Mouse (Mus musculus): ENCODE measurements around the gene Rapgefl1. TPM values are rescaled to one million over a fixed set of nuclear protein-coding genes. Genes with fewer than 3 reads are reported as not detected.

The Rapgefl1 gene
- total RNA-seq (2012; rRNA removed) (0.04 and 0.08 TPM in 2 replicates), total RNA-seq (2014; rRNA removed) (0.11 TPM in 1 of 2 replicates, not detected in the other), polyA plus RNA-seq (2012; ENCODE audit: insufficient read length, low read depth) (0.25 and 0.29 TPM in 2 replicates)

DNA sequence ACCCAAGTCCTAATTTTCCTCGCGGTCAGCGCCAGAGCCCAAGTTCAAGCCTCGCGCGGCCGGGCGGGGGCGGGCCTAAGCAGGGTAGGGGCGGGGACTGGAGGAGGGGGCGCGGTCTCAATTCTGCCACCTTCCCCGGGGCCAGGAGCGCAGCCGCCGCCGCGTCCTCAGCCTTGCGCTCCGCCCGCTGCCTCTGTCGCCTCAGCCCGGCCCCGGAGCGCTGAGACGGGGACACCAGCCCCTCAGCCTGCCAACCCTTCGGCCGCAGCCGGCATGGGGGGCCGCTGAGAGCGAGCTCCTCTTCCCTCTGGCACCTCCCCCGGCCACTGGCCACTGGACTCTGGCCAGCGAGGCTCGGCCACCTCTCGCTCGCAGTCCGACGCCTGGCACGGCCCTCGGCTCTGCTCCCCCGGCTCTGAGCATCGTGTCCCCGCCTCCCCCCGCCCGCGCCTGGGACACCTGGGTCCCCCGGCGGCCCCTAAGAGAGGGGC is at the start of gene Rapgefl1:
Rapgefl1 (plus strand) TSS at position 135 of the 491 bp plus-strand sequence.
- H3K4me3 ChIP-seq (replicated peaks in 1 of 3; ENCODE audit: low read depth in 2 of 3, low read length in 2 of 3, poor library complexity in 1 of 3), result peak within 1 kb of the TSS; percentile 46 to 62 (median 46)
- peak within 1 kb of the TSS; percentile 81 for H3K4me2 ChIP-seq (ENCODE audit: insufficient read depth, low read depth, poor library complexity, severe bottlenecking)
- TF ChIP-seq ZMIZ1 (IDR thresholded peaks at IDR 0.05; ENCODE audit: low read depth, low read length) (peak; percentile 41; the same call in 1 of the 2 replicates), TCF12 (IDR thresholded peaks at IDR 0.05; ENCODE audit: low read depth, low read length) (peak; percentile 48; the same call in 1 of the 2 replicates), E2F4 (IDR thresholded peaks at IDR 0.05; ENCODE audit: insufficient replicate concordance, low read depth, low read length) (no peak), UBTF (IDR thresholded peaks at IDR 0.05; ENCODE audit: low read depth, low read length) (no peak), GABPA (IDR thresholded peaks at IDR 0.05; ENCODE audit: insufficient replicate concordance, low read depth, low read length) (no peak), MXI1 (IDR thresholded peaks at IDR 0.05; ENCODE audit: low read depth, low read length) (peak; percentile 65; the same call in 1 of the 2 replicates), BHLHE40 (IDR thresholded peaks at IDR 0.05; ENCODE audit: low read depth, low read length) (no peak), HCFC1 (IDR thresholded peaks at IDR 0.05; ENCODE audit: low read depth, low read length) (0 out of 2 replicates have a peak, but pooled peaks have one; percentile 12), NELFE (IDR thresholded peaks at IDR 0.05; ENCODE audit: low read depth, low read length) (0 out of 2 replicates have a peak, but pooled peaks have one; percentile 24), POLR2AphosphoS2 (IDR thresholded peaks at IDR 0.05; ENCODE audit: low read depth, low read length) (no peak), CHD2 (IDR thresholded peaks at IDR 0.05; ENCODE audit: low read length) (peak; percentile 52; the same call in 1 of the 2 replicates), ELF1 (IDR thresholded peaks at IDR 0.05; ENCODE audit: low read depth, low read length) (0 out of 2 replicates have a peak, but pooled peaks have one; percentile 22), CTCF (conservative IDR thresholded peaks at IDR 0.05 in 1 of 2, IDR thresholded peaks at IDR 0.05 in 1 of 2; ENCODE audit: low read depth in 2 of 2, low read length in 2 of 2) (no peak), NRF1 (IDR thresholded peaks at IDR 0.05; ENCODE audit: low read depth, low read length) (peak; percentile 76)
- peak within 1 kb of the TSS; percentile 61 for H3K9ac ChIP-seq (ENCODE audit: insufficient read depth, low read depth)
- no peaks in the 10 kb centered on the region for H3K9me3 ChIP-seq (replicated peaks; ENCODE audit: low read length)
- peak; percentile 74 for DNase-seq (ENCODE audit: extremely low read depth)
- H3K4me1 ChIP-seq (ENCODE audit: control insufficient read depth in 1 of 2, insufficient read depth in 2 of 2), result peaks cover 5 to 30% of the 10 kb centered on the region in 2 experiments; a peak in 2 of 4 replicates
- dilution Hi-C loops (cut with MboI; ENCODE audit: extremely low pct_ligation_motif_present, extremely low pct_unique_long_range_greater_than_20kb, low sequenced_read_pairs) (no loop called here), in situ Hi-C loops (cut with MboI; ENCODE audit: low pct_ligation_motif_present, low pct_unique_long_range_greater_than_20kb, low sequenced_read_pairs) (no loop called here)
- no peak within 1 kb of the TSS for H3K27ac ChIP-seq (ENCODE audit: insufficient read depth, low read depth)
- no peaks in the 10 kb centered on the region for H3K79me2 ChIP-seq (replicated peaks; ENCODE audit: control insufficient read depth, extremely low read depth, insufficient read depth, poor library complexity, severe bottlenecking)
- H3K27me3 ChIP-seq (replicated peaks), result peaks cover 20% of the 10 kb centered on the region
- peaks cover 26 to 40% of the 10 kb centered on the region in 2 experiments for H3K36me3 ChIP-seq (replicated peaks in 1 of 2; ENCODE audit: control insufficient read depth in 1 of 2, insufficient read depth in 1 of 2, low read length in 1 of 2)

DNA sequence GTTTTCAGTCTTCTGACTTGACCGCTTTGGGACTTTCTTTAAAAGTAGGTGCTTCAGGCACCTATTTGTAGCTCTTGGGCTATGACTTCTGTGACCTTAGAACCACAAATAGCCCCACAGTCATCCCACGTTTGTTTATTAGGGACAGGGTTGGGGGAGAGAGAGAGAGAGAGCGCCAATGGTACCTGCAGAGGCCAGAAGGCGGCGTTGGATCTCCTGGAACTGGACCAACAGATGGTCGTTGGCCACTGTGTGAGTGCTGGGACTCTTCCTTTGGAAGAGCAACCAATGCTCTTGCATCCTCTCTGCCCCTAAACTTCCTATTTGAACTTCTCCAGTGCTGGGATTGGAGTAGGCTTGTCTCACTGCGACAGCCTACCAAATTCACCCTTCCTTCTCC is 49.4 kb upstream of the Rapgefl1 start:
- TF ChIP-seq CTCF (conservative IDR thresholded peaks at IDR 0.05 in 1 of 2, IDR thresholded peaks at IDR 0.05 in 1 of 2; ENCODE audit: low read depth in 2 of 2, low read length in 2 of 2), result peak in 1 of 2 experiments; percentile 3; a peak in 1 of 4 replicates
- no peak for TF ChIP-seq MYC (IDR thresholded peaks at IDR 0.05; ENCODE audit: low read depth, low read length)
- TF ChIP-seq GABPA (IDR thresholded peaks at IDR 0.05; ENCODE audit: insufficient replicate concordance, low read depth, low read length), result no peak
- TF ChIP-seq UBTF (IDR thresholded peaks at IDR 0.05; ENCODE audit: low read depth, low read length), result no peak
- dilution Hi-C loops (cut with MboI; ENCODE audit: extremely low pct_ligation_motif_present, extremely low pct_unique_long_range_greater_than_20kb, low sequenced_read_pairs), result no loop called here
- no peak overlapping the region for H3K27ac ChIP-seq (ENCODE audit: insufficient read depth, low read depth)
- peaks cover 15 to 57% of the 10 kb centered on the region in 2 experiments for H3K4me1 ChIP-seq (ENCODE audit: control insufficient read depth in 1 of 2, insufficient read depth in 2 of 2)
- H3K79me2 ChIP-seq (replicated peaks; ENCODE audit: control insufficient read depth, extremely low read depth, insufficient read depth, poor library complexity, severe bottlenecking), result 0 out of 2 replicates have a peak, but pooled peaks cover 3% of the 10 kb centered on the region
- H3K27me3 ChIP-seq (replicated peaks), result peaks cover 22% of the 10 kb centered on the region
- H3K36me3 ChIP-seq (replicated peaks in 1 of 2; ENCODE audit: control insufficient read depth in 1 of 2, insufficient read depth in 1 of 2, low read length in 1 of 2), result no peaks in the 10 kb centered on the region
- in situ Hi-C loops (cut with MboI; ENCODE audit: low pct_ligation_motif_present, low pct_unique_long_range_greater_than_20kb, low sequenced_read_pairs), result loop anchor here (5.0 to 10.0 kb wide), 2 partner anchors 62 to 90 kb away; partner anchors contain the start of gene Med24
- no peak overlapping the region for H3K4me3 ChIP-seq (replicated peaks in 1 of 3; ENCODE audit: low read depth in 2 of 3, low read length in 2 of 3, poor library complexity in 1 of 3)
- H3K9ac ChIP-seq (ENCODE audit: insufficient read depth, low read depth), result no peak overlapping the region
- H3K9me3 ChIP-seq (replicated peaks; ENCODE audit: low read length), result no peaks in the 10 kb centered on the region
- peak overlapping the region; percentile 35; the same call in 1 of the 2 replicates for H3K4me2 ChIP-seq (ENCODE audit: insufficient read depth, low read depth, poor library complexity, severe bottlenecking)
- no peak for DNase-seq (ENCODE audit: extremely low read depth)
